Mouse (Mus musculus): Measurements from ENCODE around the gene Itih2.

DNA sequence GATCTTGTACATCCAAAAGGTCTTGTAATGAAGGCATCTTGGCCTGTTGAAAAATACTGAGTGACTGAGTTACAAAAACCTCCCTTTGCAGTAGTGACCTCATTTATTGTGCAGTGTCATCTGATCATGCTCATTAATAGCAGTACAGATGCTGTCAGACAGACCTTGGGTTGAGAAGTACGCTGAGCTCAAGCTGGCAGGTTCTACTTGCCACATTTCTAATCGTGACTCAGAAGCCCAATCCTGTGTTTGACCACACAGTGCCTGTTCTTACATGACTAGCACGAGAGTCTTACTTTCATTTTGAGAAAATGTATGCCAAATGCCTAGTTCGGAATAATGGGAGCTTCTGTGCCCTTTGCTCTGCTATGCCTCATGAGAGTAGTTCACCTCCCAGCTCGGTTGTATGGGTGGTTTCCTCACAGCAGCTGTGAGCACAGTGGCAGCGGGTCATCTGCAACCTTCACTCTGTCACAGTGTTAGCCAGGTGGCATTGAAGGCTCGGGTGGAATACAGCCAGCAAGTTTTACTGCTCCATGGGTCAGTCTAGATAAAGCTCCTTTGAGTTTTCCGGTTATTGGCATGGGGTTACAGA lies 43.8 kb downstream of the Itih2 start:
- TF ChIP-seq CTCF (IDR thresholded peaks at IDR 0.05; ENCODE audit: borderline replicate concordance, control insufficient read depth, extremely low read depth, insufficient read depth, low read length, poor library complexity), result no peak
- TF ChIP-seq POLR2A (IDR thresholded peaks at IDR 0.05; ENCODE audit: control insufficient read depth, extremely low read depth, insufficient read depth, low read length, poor library complexity), result no peak
